Mouse (Mus musculus) erythroblast, embryonic 14.5 days (primary cell): ENCODE measurements around the gene Slc17a8.
"Not testable (repeated sequence)": the region's sequence is repeated elsewhere in the genome, so short reads cannot be mapped to it uniquely, and the experiment has no call there.

Experiments
- GATA1 ChIP-seq: IDR thresholded peaks from 2 replicates; pipeline ENCODE4 v1.6.1; 2012; ENCODE audit warnings: low read length, inconsistent platforms, mixed read lengths
- TAL1 ChIP-seq: IDR thresholded peaks from 3 replicates; pipeline ENCODE4 v1.6.1; 2012; ENCODE audit warnings: low read length, inconsistent platforms, mixed read lengths

DNA sequence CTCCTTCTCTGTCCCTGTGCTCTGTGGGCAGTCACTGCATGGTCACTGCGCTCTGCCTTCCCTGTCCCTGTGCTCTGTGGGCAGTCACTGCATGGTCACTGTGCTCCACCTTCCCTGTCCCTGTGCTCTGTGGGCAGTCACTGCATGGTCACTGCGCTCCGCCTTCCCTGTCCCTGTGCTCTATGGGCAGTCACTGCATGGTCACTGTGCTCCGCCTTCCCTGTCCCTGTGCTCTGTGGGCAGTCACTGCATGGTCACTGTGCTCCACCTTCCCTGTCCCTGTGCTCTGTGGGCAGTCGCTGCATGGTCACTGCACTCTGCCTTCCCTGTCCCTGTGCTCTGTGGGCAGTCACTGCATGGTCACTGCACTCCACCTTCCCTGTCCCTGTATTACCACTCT, 49.3 kb upstream of the Slc17a8 start:
- not testable (repeated sequence) for TF ChIP-seq GATA1, TAL1
